Mouse (Mus musculus) forebrain, embryonic 11.5 days (tissue): ENCODE data around the gene Nav1. TPM values are rescaled to one million over a fixed set of nuclear protein-coding genes. Genes with fewer than 3 reads are reported as not detected.
A peak's percentile ranks its signal among the peaks of the same experiment; 100 is the strongest.

ENCODE experiments used
- ATAC-seq: fragments of 200-750 bp; cut with Nextera tagmentation; replicated peaks from 2 replicates; pipeline ENCODE4 v1.8.0; 2017; ENCODE audit warnings: moderate TSS enrichment; ENCODE audit not compliant: low FRiP score
- DNase-seq: peaks from one replicate; pipeline ENCODE4 v3.0.0-alpha.2; 2017; ENCODE audit warnings: low spot score
- H3K27ac ChIP-seq: fragments of 300-500 bp; sonication (generic); 2 replicates; pipeline ENCODE4 v1.5.1; 2014; ENCODE audit warnings: low read depth, low read length
- H3K27me3 ChIP-seq: fragments of 300-500 bp; sonication (generic); 2 replicates; pipeline ENCODE4 v1.6.1; 2014; ENCODE audit warnings: mild to moderate bottlenecking, low read length, mixed read lengths; ENCODE audit not compliant: control insufficient read depth, insufficient read depth
- H3K36me3 ChIP-seq: fragments of 300-500 bp; sonication (generic); 2 replicates; pipeline ENCODE4 v1.6.1; 2014; ENCODE audit warnings: mild to moderate bottlenecking, low read length, moderate library complexity, mixed read lengths; ENCODE audit not compliant: control insufficient read depth, insufficient read depth
- H3K4me1 ChIP-seq: fragments of 300-500 bp; sonication (generic); replicated peaks from 2 replicates; pipeline ENCODE4 v1.6.1; 2014; ENCODE audit warnings: low read length, mixed read lengths; ENCODE audit not compliant: control insufficient read depth, insufficient read depth
- H3K4me2 ChIP-seq: fragments of 300-500 bp; sonication (generic); 2 replicates; pipeline ENCODE4 v1.6.1; 2014; ENCODE audit warnings: low read depth, mild to moderate bottlenecking, low read length, moderate library complexity, mixed read lengths; ENCODE audit not compliant: severe bottlenecking
- H3K4me3 ChIP-seq: fragments of 300-500 bp; sonication (generic); 2 replicates; pipeline ENCODE4 v1.5.1; 2014; ENCODE audit warnings: low read depth, low read length
- H3K9ac ChIP-seq: fragments of 300-500 bp; sonication (generic); 2 replicates; pipeline ENCODE4 v1.6.1; 2014; ENCODE audit warnings: low read length
- H3K9me3 ChIP-seq: fragments of 300-500 bp; sonication (generic); 2 replicates; pipeline ENCODE4 v1.6.1; 2016; ENCODE audit warnings: low read length, mixed read lengths; ENCODE audit not compliant: control insufficient read depth
- WGBS: fragments of 180-500 bp; shearing (Covaris S2); extraction: QIAGEN DNeasy Blood & Tissue Kit; methylation state at CpG from one replicate; pipeline ENCODE4 v1.1.7; 2014; 5-methylcytosine and 5-hydroxymethylcytosine counted together
- polyA plus RNA-seq: library from polyadenylated mRNA; unstranded; fragments of >200 nt; fragmentation: Nextera tagmentation; extraction: Ambion mirVana; gene quantifications from 2 replicates; pipeline ENCODE4 v1.2.1, GENCODE M21; 2014

Nav1 gene
- polyA plus RNA-seq, 1 experiment from 2014 or later = 26.9 TPM

GRCm38 (mm10) chr1:135566611-135567010 lies 40.5 kb downstream of the Nav1 start:
- H3K4me2 ChIP-seq = no peak overlapping the region
- no peaks in the 10 kb centered on the region for H3K27me3 ChIP-seq
- no peak overlapping the region for H3K27ac ChIP-seq
- DNase-seq = no peak
- H3K9me3 ChIP-seq = no peaks in the 10 kb centered on the region
- ATAC-seq = no peak
- no peaks in the 10 kb centered on the region for H3K36me3 ChIP-seq
- no peak overlapping the region for H3K9ac ChIP-seq
- 81% methylated on average over 7 of the region's 7 CpGs for WGBS
- H3K4me3 ChIP-seq = no peak overlapping the region
- peaks cover 6% of the 10 kb centered on the region; the same call in 1 of the 2 replicates for H3K4me1 ChIP-seq

- 83% methylated on average over 5 of the region's 5 CpGs for WGBS
Observed at GRCm38 (mm10) chr1:135565775-135566174, 41.3 kb downstream of the Nav1 start.

GRCm38 (mm10) chr1:135564660-135565519 lies 42.2 kb downstream of the Nav1 start:
- no peaks in the 10 kb centered on the region for H3K36me3 ChIP-seq
- H3K27me3 ChIP-seq = no peaks in the 10 kb centered on the region
- H3K4me3 ChIP-seq = no peak overlapping the region
- 37% methylated on average over 10 of the region's 10 CpGs for WGBS
- ATAC-seq (no peak; the same call in 1 of the 2 replicates), DNase-seq (no peak)
- H3K9ac ChIP-seq = 0 out of 2 replicates have a peak overlapping the region, but pooled peaks have one; percentile 4
- peak overlapping the region; percentile 37; the same call in 1 of the 2 replicates for H3K27ac ChIP-seq
- H3K9me3 ChIP-seq = no peaks in the 10 kb centered on the region
- peaks cover 6% of the 10 kb centered on the region; the same call in 1 of the 2 replicates for H3K4me1 ChIP-seq
- no peak overlapping the region for H3K4me2 ChIP-seq

More at GRCm38 (mm10) chr1:135565775-135566174, 41.3 kb downstream of the Nav1 start:
- H3K9ac ChIP-seq = no peak overlapping the region
- DNase-seq = no peak
- no peak overlapping the region for H3K4me3 ChIP-seq
- no peak overlapping the region for H3K27ac ChIP-seq
- H3K9me3 ChIP-seq = no peaks in the 10 kb centered on the region
- H3K36me3 ChIP-seq = no peaks in the 10 kb centered on the region
- no peaks in the 10 kb centered on the region for H3K27me3 ChIP-seq
- ATAC-seq = no peak
- peaks cover 6% of the 10 kb centered on the region; the same call in 1 of the 2 replicates for H3K4me1 ChIP-seq
- no peak overlapping the region for H3K4me2 ChIP-seq

GRCm38 (mm10) chr1:135563781-135564414 lies 43.2 kb downstream of the Nav1 start:
- Histone ChIP-seq H3K27ac (no peak overlapping the region), H3K4me2 (no peak overlapping the region), H3K4me3 (no peak overlapping the region), H3K27me3 (no peaks in the 10 kb centered on the region), H3K4me1 (peaks cover 6% of the 10 kb centered on the region; the same call in 1 of the 2 replicates), H3K9me3 (no peaks in the 10 kb centered on the region), H3K36me3 (no peaks in the 10 kb centered on the region), H3K9ac (no peak overlapping the region)
- WGBS = 33% methylated on average over 9 of the region's 9 CpGs
- DNase-seq (no peak), ATAC-seq (no peak; the same call in 1 of the 2 replicates)

GRCm38 (mm10) chr1:135562982-135563650 lies 44.0 kb downstream of the Nav1 start:
- no peak overlapping the region for H3K4me2 ChIP-seq
- ATAC-seq (no peak), DNase-seq (no peak)
- H3K36me3 ChIP-seq = no peaks in the 10 kb centered on the region
- no peak overlapping the region for H3K9ac ChIP-seq
- no peak overlapping the region for H3K27ac ChIP-seq
- WGBS = 73% methylated on average over 8 of the region's 8 CpGs
- no peaks in the 10 kb centered on the region for H3K27me3 ChIP-seq
- no peaks in the 10 kb centered on the region for H3K9me3 ChIP-seq
- H3K4me3 ChIP-seq = no peak overlapping the region
- H3K4me1 ChIP-seq = peaks cover 6% of the 10 kb centered on the region; the same call in 1 of the 2 replicates

GRCm38 (mm10) chr1:135562115-135562514 lies 45.0 kb downstream of the Nav1 start:
- H3K9me3 ChIP-seq = no peaks in the 10 kb centered on the region
- H3K4me2 ChIP-seq = no peak overlapping the region
- no peak overlapping the region for H3K9ac ChIP-seq
- H3K4me3 ChIP-seq = no peak overlapping the region
- no peak for DNase-seq
- WGBS = 28% methylated on average over 4 of the region's 4 CpGs
- H3K27me3 ChIP-seq = no peaks in the 10 kb centered on the region
- H3K4me1 ChIP-seq = peaks cover 8% of the 10 kb centered on the region; the same call in 1 of the 2 replicates
- H3K36me3 ChIP-seq = no peaks in the 10 kb centered on the region
- H3K27ac ChIP-seq = no peak overlapping the region
- ATAC-seq = no peak

GRCm38 (mm10) chr1:135561282-135561681 lies 45.8 kb downstream of the Nav1 start:
- Histone ChIP-seq H3K36me3 (no peaks in the 10 kb centered on the region), H3K9ac (no peak overlapping the region), H3K4me3 (no peak overlapping the region), H3K27ac (no peak overlapping the region), H3K4me1 (peaks cover 8% of the 10 kb centered on the region; the same call in 1 of the 2 replicates), H3K9me3 (no peaks in the 10 kb centered on the region), H3K27me3 (no peaks in the 10 kb centered on the region), H3K4me2 (no peak overlapping the region)
- WGBS = 20% methylated on average over 6 of the region's 6 CpGs
- DNase-seq (no peak), ATAC-seq (no peak)

- H3K9ac ChIP-seq = no peak overlapping the region
- DNase-seq = no peak
- H3K4me3 ChIP-seq = no peak overlapping the region
- H3K36me3 ChIP-seq = no peaks in the 10 kb centered on the region
- H3K4me1 ChIP-seq = peaks cover 21% of the 10 kb centered on the region
- H3K27me3 ChIP-seq = no peaks in the 10 kb centered on the region
- WGBS = 55% methylated on average over 6 of the region's 6 CpGs
- H3K4me2 ChIP-seq = no peak overlapping the region
- H3K27ac ChIP-seq = no peak overlapping the region
- no peaks in the 10 kb centered on the region for H3K9me3 ChIP-seq
- ATAC-seq = no peak
Observed at GRCm38 (mm10) chr1:135557976-135558375, 49.1 kb downstream of the Nav1 start.
